Mouse (Mus musculus): ENCODE data around the gene Slc23a4. TPM values are rescaled to one million over a fixed set of nuclear protein-coding genes. Genes with fewer than 3 reads are reported as not detected.

The Slc23a4 gene
- polyA plus RNA-seq, 1 experiment from 2014 or later = 0.12 TPM

DNA sequence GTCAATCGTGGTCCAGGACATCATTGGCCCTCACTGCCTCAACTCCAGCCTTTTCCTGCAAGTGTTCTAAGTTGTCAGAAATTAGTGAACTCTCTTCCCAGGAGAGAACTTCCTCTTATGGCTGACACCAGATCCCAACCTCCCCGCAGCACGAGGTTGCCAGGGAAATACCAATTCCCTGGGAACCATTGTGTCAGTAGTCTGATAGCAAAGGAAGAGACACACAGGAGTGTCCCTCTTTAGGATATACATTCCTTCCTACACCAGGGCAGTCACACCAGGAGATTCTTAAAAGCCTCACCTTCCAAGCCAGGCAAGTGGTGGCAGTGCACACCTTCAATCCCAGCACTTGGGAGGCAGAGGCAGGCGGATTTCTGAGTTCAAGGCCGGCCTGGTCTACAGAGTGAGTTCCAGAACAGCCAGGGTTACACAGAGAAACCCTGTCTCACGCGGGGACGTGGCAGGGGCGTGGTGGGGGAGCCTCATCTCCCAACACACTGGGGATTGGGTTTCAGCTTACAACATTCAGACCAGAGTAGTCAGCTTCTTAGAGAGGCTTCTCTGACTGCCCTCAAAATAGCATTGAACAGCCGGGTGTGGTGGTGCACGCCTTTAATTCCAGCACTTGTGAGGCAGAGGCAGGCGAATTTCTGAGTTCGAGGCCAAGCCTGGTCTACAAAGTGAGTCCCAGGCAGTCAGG is 74.7 kb downstream of the Slc23a4 start:
- no peak for TF ChIP-seq CTCF (IDR thresholded peaks at IDR 0.05; ENCODE audit: low read depth)
- TF ChIP-seq EP300 (IDR thresholded peaks at IDR 0.05; ENCODE audit: low read depth) = no peak
- Histone ChIP-seq H3K4me1 (ENCODE audit: insufficient read depth) (peaks cover 12% of the 10 kb centered on the region), H3K9me3 (ENCODE audit: low read length) (no peaks in the 10 kb centered on the region), H3K27me3 (ENCODE audit: insufficient read depth, low read length) (no peaks in the 10 kb centered on the region), H3K27ac (ENCODE audit: low read depth) (no peak overlapping the region), H3K4me2 (ENCODE audit: low read depth, low read length) (no peak overlapping the region), H3K9ac (replicated peaks) (no peak overlapping the region), H3K36me3 (replicated peaks; ENCODE audit: insufficient read depth, low read length) (peaks cover 5% of the 10 kb centered on the region), H3K4me3 (ENCODE audit: low read depth, low read length) (no peak overlapping the region)
- DNase-seq (no peak), ATAC-seq (no peak)
- 79% methylated on average over 13 of the region's 13 CpGs for WGBS (ENCODE audit: insufficient replicate concordance)

DNA sequence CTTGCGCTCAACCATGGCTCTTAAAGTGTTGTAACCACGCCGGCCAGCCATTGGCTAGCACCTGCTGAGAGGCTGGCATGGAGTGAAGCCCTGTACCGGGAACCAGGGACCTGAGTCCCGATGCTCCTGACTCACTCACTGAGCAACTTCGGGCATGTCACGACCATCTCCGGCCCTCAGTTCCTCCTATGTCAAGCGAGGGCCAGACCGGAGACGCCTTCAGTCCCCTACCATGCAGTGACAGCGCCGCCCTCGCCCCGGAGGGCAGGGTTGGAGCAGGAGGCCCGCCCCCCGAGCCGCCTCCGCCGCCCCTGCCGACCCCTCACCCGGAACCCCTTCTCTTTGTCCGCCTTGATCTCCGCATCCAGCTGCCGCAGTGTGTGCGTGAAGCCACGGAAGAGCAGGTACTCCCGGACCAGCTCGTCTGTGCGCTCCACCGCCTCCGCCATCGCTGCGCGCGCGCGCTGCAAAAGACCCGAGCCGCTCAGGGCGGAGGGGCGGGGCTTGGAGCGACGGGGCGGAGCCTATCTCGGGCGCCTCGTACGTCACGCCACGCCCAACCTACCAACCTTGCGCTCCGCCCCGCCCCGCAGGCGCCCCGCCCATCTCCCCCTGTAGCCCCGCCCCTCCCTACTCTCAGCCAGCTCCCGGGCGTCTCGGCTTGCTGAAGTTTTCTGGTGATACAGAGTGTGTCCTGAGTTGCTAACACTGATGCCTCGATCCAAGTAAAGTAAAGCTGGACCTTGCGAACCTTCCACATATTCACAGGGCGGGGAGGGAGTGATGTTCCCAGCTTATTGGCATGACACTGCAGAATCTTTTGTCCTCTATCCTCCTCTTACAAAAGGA is 77.6 kb downstream of the Slc23a4 start, which contains the start of gene Wdr91:
Gene Wdr91, minus strand, starts transcription at position 506 of the 849 bp plus-strand sequence.
- H3K36me3 ChIP-seq (replicated peaks; ENCODE audit: insufficient read depth, low read length) = peaks cover 24% of the 10 kb centered on the region
- H3K9ac ChIP-seq (replicated peaks) = peak within 1 kb of the TSS; percentile 71
- H3K4me1 ChIP-seq (ENCODE audit: insufficient read depth) = peaks cover 34% of the 10 kb centered on the region
- TF ChIP-seq EP300 (IDR thresholded peaks at IDR 0.05; ENCODE audit: low read depth) (no peak), CTCF (IDR thresholded peaks at IDR 0.05; ENCODE audit: low read depth) (peak; percentile 49)
- under 1% methylated on average over 61 of the region's 64 CpGs for WGBS (ENCODE audit: insufficient replicate concordance)
- H3K4me3 ChIP-seq (ENCODE audit: low read depth, low read length) = peak within 1 kb of the TSS; percentile 68
- ATAC-seq = peak; percentile 89
- H3K27ac ChIP-seq (ENCODE audit: low read depth) = peak within 1 kb of the TSS; percentile 55
- peak; percentile 99 for DNase-seq
- no peaks in the 10 kb centered on the region for H3K9me3 ChIP-seq (ENCODE audit: low read length)
- H3K4me2 ChIP-seq (ENCODE audit: low read depth, low read length) = peak within 1 kb of the TSS; percentile 75
- H3K27me3 ChIP-seq (ENCODE audit: insufficient read depth, low read length) = no peaks in the 10 kb centered on the region

- DNase-seq = no peak
- no peaks in the 10 kb centered on the region for H3K27me3 ChIP-seq (ENCODE audit: insufficient read depth, low read length)
- H3K27ac ChIP-seq (ENCODE audit: low read depth) = peak overlapping the region; percentile 55
- H3K9me3 ChIP-seq (ENCODE audit: low read length) = no peaks in the 10 kb centered on the region
- no peak for ATAC-seq
- 44% methylated on average over 8 of the region's 8 CpGs for WGBS (ENCODE audit: insufficient replicate concordance)
- H3K4me3 ChIP-seq (ENCODE audit: low read depth, low read length) = peak overlapping the region; percentile 68
- H3K4me1 ChIP-seq (ENCODE audit: insufficient read depth) = peaks cover 34% of the 10 kb centered on the region
- H3K4me2 ChIP-seq (ENCODE audit: low read depth, low read length) = peak overlapping the region; percentile 75
- TF ChIP-seq CTCF (IDR thresholded peaks at IDR 0.05; ENCODE audit: low read depth) (no peak), EP300 (IDR thresholded peaks at IDR 0.05; ENCODE audit: low read depth) (no peak)
- H3K9ac ChIP-seq (replicated peaks) = peak overlapping the region; percentile 71
- peaks cover 32% of the 10 kb centered on the region for H3K36me3 ChIP-seq (replicated peaks; ENCODE audit: insufficient read depth, low read length)
Measured at GRCm38 (mm10) chr6:34909631-34910345, 78.4 kb downstream of the Slc23a4 start.

- H3K36me3 ChIP-seq (replicated peaks; ENCODE audit: insufficient read depth, low read length) = peaks cover 47% of the 10 kb centered on the region
- no peaks in the 10 kb centered on the region for H3K9me3 ChIP-seq (ENCODE audit: low read length)
- peaks cover 37% of the 10 kb centered on the region for H3K4me1 ChIP-seq (ENCODE audit: insufficient read depth)
- 0 out of 2 replicates have a peak overlapping the region, but pooled peaks have one; percentile 28 for H3K9ac ChIP-seq (replicated peaks)
- H3K4me3 ChIP-seq (ENCODE audit: low read depth, low read length) = peak overlapping the region; percentile 3; the same call in 1 of the 2 replicates
- no peaks in the 10 kb centered on the region for H3K27me3 ChIP-seq (ENCODE audit: insufficient read depth, low read length)
- WGBS (ENCODE audit: insufficient replicate concordance) = 71% methylated on average over 18 of the region's 18 CpGs
- H3K4me2 ChIP-seq (ENCODE audit: low read depth, low read length) = peak overlapping the region; percentile 58
- peak overlapping the region; percentile 87 for H3K27ac ChIP-seq (ENCODE audit: low read depth)
- ATAC-seq (0 out of 2 replicates have a peak, but pooled peaks have one; percentile 12), DNase-seq (peak; percentile 37)
- TF ChIP-seq EP300 (IDR thresholded peaks at IDR 0.05; ENCODE audit: low read depth) = no peak
- TF ChIP-seq CTCF (IDR thresholded peaks at IDR 0.05; ENCODE audit: low read depth) = no peak
Measured at GRCm38 (mm10) chr6:34907696-34908260, 80.4 kb downstream of the Slc23a4 start.

- TF ChIP-seq CTCF (IDR thresholded peaks at IDR 0.05; ENCODE audit: low read depth) (no peak), EP300 (IDR thresholded peaks at IDR 0.05; ENCODE audit: low read depth) (peak; percentile 75)
- peaks cover 41% of the 10 kb centered on the region for H3K4me1 ChIP-seq (ENCODE audit: insufficient read depth)
- peak overlapping the region; percentile 87 for H3K27ac ChIP-seq (ENCODE audit: low read depth)
- peaks cover 52% of the 10 kb centered on the region for H3K36me3 ChIP-seq (replicated peaks; ENCODE audit: insufficient read depth, low read length)
- DNase-seq = peak; percentile 64
- H3K27me3 ChIP-seq (ENCODE audit: insufficient read depth, low read length) = no peaks in the 10 kb centered on the region
- H3K9ac ChIP-seq (replicated peaks) = 0 out of 2 replicates have a peak overlapping the region, but pooled peaks have one; percentile 28
- no peaks in the 10 kb centered on the region for H3K9me3 ChIP-seq (ENCODE audit: low read length)
- H3K4me2 ChIP-seq (ENCODE audit: low read depth, low read length) = peak overlapping the region; percentile 58
- ATAC-seq = peak; percentile 68
- WGBS (ENCODE audit: insufficient replicate concordance) = 24% methylated on average over 2 of the region's 2 CpGs
- H3K4me3 ChIP-seq (ENCODE audit: low read depth, low read length) = no peak overlapping the region
Measured at GRCm38 (mm10) chr6:34907121-34907614, 81.0 kb downstream of the Slc23a4 start.

Data from liver, postnatal 0 days (tissue).